Mouse (Mus musculus) liver, embryonic 13.5 days (tissue): Measurements from ENCODE around the gene Npm1. TPM values are rescaled to one million over a fixed set of nuclear protein-coding genes. Genes with fewer than 3 reads are reported as not detected.
A peak's percentile ranks its signal among the peaks of the same experiment; 100 is the strongest.

Source experiments
- ATAC-seq: fragments of 200-750 bp; cut with Nextera tagmentation; 2 replicates; pipeline ENCODE4 v1.8.0; 2017; ENCODE audit warnings: low read depth, mild to moderate bottlenecking, moderate number of reproducible peaks, moderate library complexity
- DNase-seq: peaks from one replicate; pipeline ENCODE4 v3.0.0; 2022
- H3K27ac ChIP-seq: fragments of 300-500 bp; sonication (generic); 2 replicates; pipeline ENCODE4 v1.5.1; 2015; ENCODE audit warnings: moderate library complexity, mild to moderate bottlenecking, inconsistent platforms
- H3K27me3 ChIP-seq: fragments of 300-500 bp; sonication (generic); 2 replicates; pipeline ENCODE4 v1.6.1; 2015; ENCODE audit warnings: mild to moderate bottlenecking, inconsistent platforms
- H3K36me3 ChIP-seq: fragments of 300-500 bp; sonication (generic); 2 replicates; pipeline ENCODE4 v1.6.1; 2015; ENCODE audit warnings: mild to moderate bottlenecking, inconsistent platforms
- H3K4me1 ChIP-seq: fragments of 300-500 bp; sonication (generic); replicated peaks from 2 replicates; pipeline ENCODE4 v1.6.1; 2015; ENCODE audit warnings: inconsistent platforms
- H3K4me2 ChIP-seq: fragments of 300-500 bp; sonication (generic); 2 replicates; pipeline ENCODE4 v1.6.1; 2015; ENCODE audit warnings: inconsistent platforms, mild to moderate bottlenecking, moderate library complexity
- H3K4me3 ChIP-seq: fragments of 300-500 bp; sonication (generic); replicated peaks from 2 replicates; pipeline ENCODE4 v1.5.1; 2015; ENCODE audit warnings: mild to moderate bottlenecking, inconsistent platforms
- H3K9ac ChIP-seq: fragments of 300-500 bp; sonication (generic); 2 replicates; pipeline ENCODE4 v1.6.1; 2015; ENCODE audit warnings: mild to moderate bottlenecking, inconsistent platforms
- H3K9me3 ChIP-seq: fragments of 300-500 bp; sonication (generic); replicated peaks from 2 replicates; pipeline ENCODE4 v1.6.1; 2016; ENCODE audit warnings: inconsistent platforms
- WGBS: fragments of 180-500 bp; shearing (Covaris S2); methylation state at CpG from one replicate; pipeline ENCODE4 v1.1.7; 2015; ENCODE audit not compliant: insufficient replicate concordance; 5-methylcytosine and 5-hydroxymethylcytosine counted together
- polyA plus RNA-seq: library from polyadenylated mRNA; unstranded; fragments of >200 nt; fragmentation: Nextera tagmentation; extraction: Ambion mirVana; gene quantifications from 2 replicates; pipeline ENCODE4 v1.2.1, GENCODE M21; 2015

Gene Npm1
- polyA plus RNA-seq, 1 experiment from 2014 or later: 964 TPM

DNA sequence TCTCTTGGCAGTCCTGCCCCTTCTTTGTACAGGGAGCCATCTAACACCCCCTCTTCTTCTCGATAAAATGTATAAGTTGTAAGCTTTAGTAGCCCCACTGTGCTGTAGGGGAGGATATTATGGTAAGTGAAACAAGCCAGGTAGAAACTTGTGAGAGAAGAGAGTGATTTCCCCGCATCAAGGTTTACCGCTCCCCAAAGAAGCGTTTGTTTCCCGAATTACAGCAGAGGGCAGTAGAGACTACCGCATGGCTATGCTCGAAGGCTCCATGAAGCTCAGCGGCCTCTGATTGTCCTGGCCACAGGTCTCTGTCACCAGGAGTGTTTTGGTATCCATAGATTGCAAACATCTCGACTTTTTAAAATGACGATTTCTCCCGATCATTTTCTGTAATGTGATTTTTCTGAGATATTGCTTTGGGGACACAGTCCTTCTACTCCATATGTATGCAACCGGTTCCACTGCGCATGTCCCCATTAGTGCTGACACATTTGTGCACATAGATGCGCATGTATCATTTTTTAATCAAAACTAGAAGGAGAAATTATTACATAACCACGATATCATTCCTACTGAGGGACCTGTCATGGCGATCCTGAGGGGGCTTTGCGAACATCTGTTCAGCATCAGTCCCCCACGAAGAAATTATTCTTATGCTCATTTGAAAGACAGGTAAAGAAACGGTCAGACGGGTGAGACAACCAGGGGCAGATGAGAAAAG is 13.7 kb upstream of the Npm1 start:
- no peak overlapping the region for H3K27ac ChIP-seq
- H3K9me3 ChIP-seq: no peaks in the 10 kb centered on the region
- no peaks in the 10 kb centered on the region for H3K36me3 ChIP-seq
- 27% methylated on average over 20 of the region's 20 CpGs for WGBS
- peaks cover 73% of the 10 kb centered on the region for H3K27me3 ChIP-seq
- H3K9ac ChIP-seq: no peak overlapping the region
- no peak for ATAC-seq
- no peak overlapping the region for H3K4me3 ChIP-seq
- H3K4me1 ChIP-seq: no peaks in the 10 kb centered on the region
- no peak for DNase-seq
- no peak overlapping the region for H3K4me2 ChIP-seq

GRCm38 (mm10) chr11:33175768-33176167 is 12.8 kb upstream of the Npm1 start:
- Histone ChIP-seq H3K9ac (no peak overlapping the region), H3K4me3 (no peak overlapping the region), H3K36me3 (no peaks in the 10 kb centered on the region), H3K4me1 (no peaks in the 10 kb centered on the region), H3K27me3 (peaks cover 75% of the 10 kb centered on the region), H3K9me3 (no peaks in the 10 kb centered on the region), H3K4me2 (no peak overlapping the region), H3K27ac (no peak overlapping the region)
- 56% methylated on average over 3 of the region's 3 CpGs for WGBS
- no peak for ATAC-seq
- DNase-seq: no peak

DNA sequence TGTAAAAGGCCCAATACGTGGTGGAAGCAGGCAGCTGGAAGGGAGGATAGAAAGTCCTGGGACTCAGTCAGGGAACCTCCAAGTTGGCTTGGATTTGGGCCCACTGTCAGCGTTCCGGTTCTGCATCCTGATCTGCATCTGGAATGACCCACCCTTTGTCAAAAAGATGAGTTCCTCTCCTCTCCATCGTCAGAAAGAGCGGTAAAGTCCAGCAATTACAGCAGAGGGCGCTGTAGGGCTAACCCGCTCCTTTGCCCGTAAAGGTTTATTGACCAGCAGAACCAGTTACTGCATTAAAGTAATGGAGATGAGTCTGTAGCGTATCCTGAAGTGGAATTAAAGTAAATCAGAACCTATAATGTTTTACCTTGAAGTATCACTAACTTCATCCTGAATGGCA is 7.5 kb upstream of the Npm1 start:
- Histone ChIP-seq H3K36me3 (no peaks in the 10 kb centered on the region), H3K27me3 (peaks cover 51% of the 10 kb centered on the region), H3K4me2 (no peak overlapping the region), H3K4me3 (no peak overlapping the region), H3K9ac (no peak overlapping the region), H3K4me1 (no peaks in the 10 kb centered on the region), H3K9me3 (no peaks in the 10 kb centered on the region), H3K27ac (no peak overlapping the region)
- DNase-seq (peak; percentile 29), ATAC-seq (no peak)
- 10% methylated on average over 9 of the region's 9 CpGs for WGBS

DNA sequence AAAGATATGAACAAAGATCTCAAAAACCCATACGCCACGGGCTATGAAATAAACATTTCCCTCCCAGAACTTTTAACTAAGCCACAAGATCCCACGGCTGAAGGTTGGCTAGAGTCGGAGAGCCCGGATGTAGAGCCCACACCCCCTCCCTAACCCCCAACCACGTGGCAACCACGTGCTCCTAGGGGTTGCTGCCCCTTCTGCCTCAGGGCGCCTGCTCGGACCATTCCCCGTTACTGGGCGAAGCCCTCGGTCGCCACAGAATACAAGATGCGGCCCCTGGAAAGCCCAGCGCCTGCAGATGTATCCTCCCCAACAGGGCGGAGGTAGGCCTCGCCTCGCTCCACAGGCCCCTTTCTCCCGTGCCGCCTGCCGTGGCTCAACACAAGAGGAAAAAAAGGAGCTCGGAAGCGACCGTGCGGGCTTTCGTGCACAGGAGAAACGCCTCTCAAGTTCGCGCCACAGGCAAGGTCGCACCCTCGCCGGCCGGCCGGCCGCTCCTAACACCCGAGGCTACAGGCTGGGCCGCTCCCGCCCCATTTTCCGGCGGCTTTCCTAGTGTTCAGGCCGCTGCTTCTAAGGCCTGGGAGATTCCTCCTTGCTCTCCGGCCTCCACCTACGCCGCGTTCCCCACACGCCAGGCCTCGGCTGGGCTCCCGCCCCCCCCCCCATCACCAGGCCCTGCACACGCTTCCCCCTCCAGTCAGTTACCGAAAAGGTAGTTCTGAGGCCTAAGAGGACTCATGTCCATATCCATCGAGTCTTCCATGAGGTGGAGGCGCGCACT is 602 bp downstream of the Npm1 start:
- Histone ChIP-seq H3K27ac (peak overlapping the region; percentile 85), H3K27me3 (peaks cover 6% of the 10 kb centered on the region; the same call in 1 of the 2 replicates), H3K4me1 (peaks cover 44% of the 10 kb centered on the region), H3K4me3 (peak overlapping the region; percentile 94), H3K4me2 (peak overlapping the region; percentile 95), H3K36me3 (peaks cover 40% of the 10 kb centered on the region), H3K9me3 (no peaks in the 10 kb centered on the region), H3K9ac (peak overlapping the region; percentile 95)
- ATAC-seq (peak; percentile 33), DNase-seq (peak; percentile 44)
- WGBS: 2% methylated on average over 50 of the region's 53 CpGs

GRCm38 (mm10) chr11:33159741-33160140 is 3.3 kb downstream of the Npm1 start:
- H3K4me1 ChIP-seq: peaks cover 44% of the 10 kb centered on the region
- WGBS: 66% methylated on average over 3 of the region's 3 CpGs
- H3K9ac ChIP-seq: peak overlapping the region; percentile 36; the same call in 1 of the 2 replicates
- ATAC-seq (no peak), DNase-seq (no peak)
- peaks cover 61% of the 10 kb centered on the region for H3K36me3 ChIP-seq
- no peaks in the 10 kb centered on the region for H3K9me3 ChIP-seq
- H3K27ac ChIP-seq: no peak overlapping the region
- peak overlapping the region; percentile 95 for H3K4me2 ChIP-seq
- H3K27me3 ChIP-seq: no peaks in the 10 kb centered on the region
- peak overlapping the region; percentile 14 for H3K4me3 ChIP-seq

GRCm38 (mm10) chr11:33157453-33158196 is 5.4 kb downstream of the Npm1 start:
- no peak overlapping the region for H3K4me2 ChIP-seq
- no peaks in the 10 kb centered on the region for H3K27me3 ChIP-seq
- peaks cover 34% of the 10 kb centered on the region for H3K4me1 ChIP-seq
- no peak for DNase-seq
- H3K27ac ChIP-seq: no peak overlapping the region
- WGBS: 68% methylated on average over 2 of the region's 2 CpGs
- H3K9ac ChIP-seq: no peak overlapping the region
- ATAC-seq: no peak
- H3K4me3 ChIP-seq: no peak overlapping the region
- peaks cover 78% of the 10 kb centered on the region for H3K36me3 ChIP-seq
- H3K9me3 ChIP-seq: no peaks in the 10 kb centered on the region

- Histone ChIP-seq H3K4me2 (no peak overlapping the region), H3K27ac (no peak overlapping the region), H3K27me3 (no peaks in the 10 kb centered on the region), H3K9me3 (no peaks in the 10 kb centered on the region), H3K4me1 (peaks cover 25% of the 10 kb centered on the region), H3K9ac (no peak overlapping the region), H3K4me3 (no peak overlapping the region), H3K36me3 (peaks cover 88% of the 10 kb centered on the region)
- DNase-seq (no peak), ATAC-seq (no peak)
- WGBS: 76% methylated on average over 4 of the region's 4 CpGs
These were observed 6.5 kb downstream of the Npm1 start for GRCm38 (mm10) chr11:33156436-33157015.

DNA sequence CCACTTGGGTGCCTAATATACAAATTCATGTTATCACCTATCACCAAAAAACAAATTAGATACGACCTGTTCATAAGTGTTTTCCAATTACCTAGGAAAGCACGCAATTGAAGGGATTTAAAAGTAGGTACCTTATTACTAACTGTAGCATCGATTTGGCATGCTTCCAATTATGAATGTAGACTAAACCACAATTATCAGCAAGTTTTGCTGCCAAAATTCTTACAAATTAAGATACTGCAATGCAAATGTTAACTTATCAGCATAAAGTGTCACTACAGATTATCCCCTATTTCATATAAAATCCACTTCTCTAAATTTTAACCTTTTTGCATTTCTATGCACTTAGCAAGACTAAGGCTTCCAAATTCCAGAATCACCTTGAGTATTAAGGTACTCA is 8.5 kb downstream of the Npm1 start:
- Histone ChIP-seq H3K9ac (no peak overlapping the region), H3K4me2 (no peak overlapping the region), H3K27ac (no peak overlapping the region), H3K27me3 (0 out of 2 replicates have a peak, but pooled peaks cover 1% of the 10 kb centered on the region), H3K4me3 (no peak overlapping the region), H3K4me1 (peaks cover 5% of the 10 kb centered on the region), H3K9me3 (no peaks in the 10 kb centered on the region), H3K36me3 (peaks cover 86% of the 10 kb centered on the region)
- no peak for ATAC-seq
- no peak for DNase-seq
- 84% methylated on average over 3 of the region's 3 CpGs for whole genome bisulfite sequencing

GRCm38 (mm10) chr11:33152997-33153396 is 10.0 kb downstream of the Npm1 start:
- Histone ChIP-seq H3K9ac (no peak overlapping the region), H3K27ac (no peak overlapping the region), H3K4me3 (no peak overlapping the region), H3K36me3 (peaks cover 74% of the 10 kb centered on the region), H3K4me1 (peaks cover 3% of the 10 kb centered on the region), H3K4me2 (no peak overlapping the region), H3K27me3 (peaks cover 15% of the 10 kb centered on the region), H3K9me3 (no peaks in the 10 kb centered on the region)
- 82% methylated on average over 1 of the region's 1 CpGs for WGBS
- no peak for DNase-seq
- no peak for ATAC-seq

- peaks cover 65% of the 10 kb centered on the region for H3K36me3 ChIP-seq
- H3K4me1 ChIP-seq: peaks cover 15% of the 10 kb centered on the region
- ATAC-seq (no peak), DNase-seq (no peak)
- H3K9me3 ChIP-seq: no peaks in the 10 kb centered on the region
- H3K4me2 ChIP-seq: no peak overlapping the region
- no peak overlapping the region for H3K4me3 ChIP-seq
- H3K9ac ChIP-seq: no peak overlapping the region
- H3K27me3 ChIP-seq: peaks cover 27% of the 10 kb centered on the region
- WGBS: 69% methylated on average over 4 of the region's 4 CpGs
- no peak overlapping the region for H3K27ac ChIP-seq
These were observed 11.2 kb downstream of the Npm1 start for GRCm38 (mm10) chr11:33151780-33152145.
